Mouse (Mus musculus) heart, embryonic 16.5 days (tissue): Measurements from ENCODE around the gene 1500009C09Rik. TPM values are rescaled to one million over a fixed set of nuclear protein-coding genes. Genes with fewer than 3 reads are reported as not detected.
A peak's percentile ranks its signal among the peaks of the same experiment; 100 is the strongest.

ENCODE experiments used
- ATAC-seq: fragments of 200-750 bp; cut with Nextera tagmentation; replicated peaks from 2 replicates; pipeline ENCODE4 v1.8.0; 2017; ENCODE audit warnings: moderate number of reproducible peaks; ENCODE audit not compliant: insufficient read depth, low FRiP score; ENCODE audit errors: extremely low read depth
- H3K27ac ChIP-seq: fragments of 300-500 bp; sonication (generic); 2 replicates; pipeline ENCODE4 v1.5.1; 2014; ENCODE audit warnings: mild to moderate bottlenecking, low read length, control low read depth, moderate library complexity
- H3K27me3 ChIP-seq: fragments of 300-500 bp; sonication (generic); 2 replicates; pipeline ENCODE4 v1.6.1; 2014; ENCODE audit warnings: low read length, mixed read lengths; ENCODE audit not compliant: control insufficient read depth, insufficient read depth
- H3K36me3 ChIP-seq: fragments of 300-500 bp; sonication (generic); 2 replicates; pipeline ENCODE4 v1.6.1; 2014; ENCODE audit not compliant: control insufficient read depth, insufficient read depth
- H3K4me1 ChIP-seq: fragments of 300-500 bp; sonication (generic); 2 replicates; pipeline ENCODE4 v1.6.1; 2014; ENCODE audit warnings: low read length, mixed read lengths; ENCODE audit not compliant: control insufficient read depth, insufficient read depth
- H3K4me2 ChIP-seq: fragments of 300-500 bp; sonication (generic); 2 replicates; pipeline ENCODE4 v1.6.1; 2014; ENCODE audit warnings: low read depth, mild to moderate bottlenecking, control low read depth, low read length
- H3K4me3 ChIP-seq: fragments of 300-500 bp; sonication (generic); 2 replicates; pipeline ENCODE4 v1.5.1; 2014; ENCODE audit warnings: mild to moderate bottlenecking, control low read depth, low read length
- H3K9ac ChIP-seq: fragments of 300-500 bp; sonication (generic); 2 replicates; pipeline ENCODE4 v1.6.1; 2014; ENCODE audit warnings: low read length, control low read depth
- H3K9me3 ChIP-seq: fragments of 300-500 bp; sonication (generic); replicated peaks from 2 replicates; pipeline ENCODE4 v1.6.1; 2016; ENCODE audit warnings: low read length; ENCODE audit not compliant: control insufficient read depth
- WGBS: fragments of 180-500 bp; shearing (Covaris S2); extraction: QIAGEN DNeasy Blood & Tissue Kit; methylation state at CpG from one replicate; pipeline ENCODE4 v1.1.7; 2014; 5-methylcytosine and 5-hydroxymethylcytosine counted together
- polyA plus RNA-seq: library from polyadenylated mRNA; unstranded; fragments of >200 nt; fragmentation: Nextera tagmentation; extraction: Ambion mirVana; gene quantifications from 2 replicates; pipeline ENCODE4 v1.2.1, GENCODE M21; 2015

1500009C09Rik gene
- not detected in 2 replicates for polyA plus RNA-seq

GRCm38 (mm10) chr15:82252097-82252496 is at the start of gene 1500009C09Rik:
1500009C09Rik (plus strand) TSS chr15:82252397.
- Histone ChIP-seq H3K36me3 (no peaks in the 10 kb centered on the region), H3K4me1 (no peaks in the 10 kb centered on the region), H3K9ac (no peak within 1 kb of the TSS), H3K27ac (no peak within 1 kb of the TSS), H3K9me3 (peaks cover 4% of the 10 kb centered on the region), H3K27me3 (no peaks in the 10 kb centered on the region), H3K4me2 (no peak within 1 kb of the TSS), H3K4me3 (no peak within 1 kb of the TSS)
- no peak for ATAC-seq
- WGBS = 76% methylated on average over 6 of the region's 6 CpGs

GRCm38 (mm10) chr15:82203090-82203489 is 49.1 kb upstream of the 1500009C09Rik start:
- WGBS = 93% methylated on average over 10 of the region's 10 CpGs
- Histone ChIP-seq H3K36me3 (peaks cover 29% of the 10 kb centered on the region), H3K9me3 (no peaks in the 10 kb centered on the region), H3K4me3 (no peak overlapping the region), H3K27ac (no peak overlapping the region), H3K4me1 (peaks cover 17% of the 10 kb centered on the region), H3K9ac (no peak overlapping the region), H3K4me2 (no peak overlapping the region), H3K27me3 (peaks cover 23% of the 10 kb centered on the region)
- no peak for ATAC-seq

GRCm38 (mm10) chr15:82203611-82204351 is 48.4 kb upstream of the 1500009C09Rik start:
- no peak overlapping the region for H3K9ac ChIP-seq
- peaks cover 24% of the 10 kb centered on the region for H3K36me3 ChIP-seq
- peaks cover 30% of the 10 kb centered on the region for H3K27me3 ChIP-seq

GRCm38 (mm10) chr15:82204680-82205371 is 47.4 kb upstream of the 1500009C09Rik start:
- Histone ChIP-seq H3K4me2 (no peak overlapping the region), H3K9ac (no peak overlapping the region), H3K9me3 (no peaks in the 10 kb centered on the region), H3K4me1 (peaks cover 17% of the 10 kb centered on the region), H3K4me3 (no peak overlapping the region), H3K27me3 (peaks cover 40% of the 10 kb centered on the region), H3K27ac (no peak overlapping the region), H3K36me3 (peaks cover 19% of the 10 kb centered on the region)
- no peak for ATAC-seq
- 81% methylated on average over 10 of the region's 10 CpGs for WGBS

More at GRCm38 (mm10) chr15:82203611-82204351, 48.4 kb upstream of the 1500009C09Rik start:
- no peak for ATAC-seq
- 87% methylated on average over 20 of the region's 20 CpGs for WGBS
- H3K9me3 ChIP-seq = no peaks in the 10 kb centered on the region
- peaks cover 17% of the 10 kb centered on the region for H3K4me1 ChIP-seq
- H3K4me3 ChIP-seq = no peak overlapping the region
- H3K27ac ChIP-seq = no peak overlapping the region
- no peak overlapping the region for H3K4me2 ChIP-seq

- H3K4me3 ChIP-seq = no peak overlapping the region
- H3K9ac ChIP-seq = 0 out of 2 replicates have a peak overlapping the region, but pooled peaks have one; percentile 44
These were observed 45.7 kb upstream of the 1500009C09Rik start for GRCm38 (mm10) chr15:82206365-82207104.

GRCm38 (mm10) chr15:82207105-82207459 is 45.1 kb upstream of the 1500009C09Rik start:
- Histone ChIP-seq H3K4me3 (0 out of 2 replicates have a peak overlapping the region, but pooled peaks have one; percentile 7), H3K9ac (0 out of 2 replicates have a peak overlapping the region, but pooled peaks have one; percentile 44), H3K27ac (no peak overlapping the region), H3K9me3 (no peaks in the 10 kb centered on the region), H3K4me1 (peaks cover 24% of the 10 kb centered on the region), H3K27me3 (peaks cover 63% of the 10 kb centered on the region), H3K36me3 (peaks cover 9% of the 10 kb centered on the region), H3K4me2 (peak overlapping the region; percentile 2; the same call in 1 of the 2 replicates)
- no peak for ATAC-seq
- 17% methylated on average over 34 of the region's 34 CpGs for WGBS

More at GRCm38 (mm10) chr15:82206365-82207104, 45.7 kb upstream of the 1500009C09Rik start:
- peaks cover 20% of the 10 kb centered on the region for H3K4me1 ChIP-seq
- no peak overlapping the region for H3K27ac ChIP-seq
- H3K36me3 ChIP-seq = peaks cover 11% of the 10 kb centered on the region
- H3K4me2 ChIP-seq = no peak overlapping the region
- H3K27me3 ChIP-seq = peaks cover 58% of the 10 kb centered on the region
- ATAC-seq = peak; percentile 82
- 36% methylated on average over 9 of the region's 9 CpGs for WGBS
- H3K9me3 ChIP-seq = no peaks in the 10 kb centered on the region

- H3K4me2 ChIP-seq = peak overlapping the region; percentile 2; the same call in 1 of the 2 replicates
- H3K27ac ChIP-seq = no peak overlapping the region
- no peak overlapping the region for H3K9ac ChIP-seq
- H3K36me3 ChIP-seq = peaks cover 9% of the 10 kb centered on the region
- H3K27me3 ChIP-seq = peaks cover 69% of the 10 kb centered on the region
- ATAC-seq = no peak
- WGBS = 23% methylated on average over 30 of the region's 30 CpGs
- peaks cover 24% of the 10 kb centered on the region for H3K4me1 ChIP-seq
- no peak overlapping the region for H3K4me3 ChIP-seq
- H3K9me3 ChIP-seq = no peaks in the 10 kb centered on the region
These were observed 44.5 kb upstream of the 1500009C09Rik start for GRCm38 (mm10) chr15:82207504-82208219.

- peaks cover 7% of the 10 kb centered on the region for H3K36me3 ChIP-seq
- ATAC-seq = no peak
- H3K4me3 ChIP-seq = no peak overlapping the region
- 78% methylated on average over 8 of the region's 8 CpGs for WGBS
- H3K27ac ChIP-seq = no peak overlapping the region
- peaks cover 75% of the 10 kb centered on the region for H3K27me3 ChIP-seq
- H3K9me3 ChIP-seq = no peaks in the 10 kb centered on the region
- peaks cover 24% of the 10 kb centered on the region for H3K4me1 ChIP-seq
- no peak overlapping the region for H3K9ac ChIP-seq
- H3K4me2 ChIP-seq = no peak overlapping the region
These were observed 43.9 kb upstream of the 1500009C09Rik start for GRCm38 (mm10) chr15:82208307-82208706.
